25 mouse cellular contexts compared by ENCODE assay signal in the genomic region with DNA sequence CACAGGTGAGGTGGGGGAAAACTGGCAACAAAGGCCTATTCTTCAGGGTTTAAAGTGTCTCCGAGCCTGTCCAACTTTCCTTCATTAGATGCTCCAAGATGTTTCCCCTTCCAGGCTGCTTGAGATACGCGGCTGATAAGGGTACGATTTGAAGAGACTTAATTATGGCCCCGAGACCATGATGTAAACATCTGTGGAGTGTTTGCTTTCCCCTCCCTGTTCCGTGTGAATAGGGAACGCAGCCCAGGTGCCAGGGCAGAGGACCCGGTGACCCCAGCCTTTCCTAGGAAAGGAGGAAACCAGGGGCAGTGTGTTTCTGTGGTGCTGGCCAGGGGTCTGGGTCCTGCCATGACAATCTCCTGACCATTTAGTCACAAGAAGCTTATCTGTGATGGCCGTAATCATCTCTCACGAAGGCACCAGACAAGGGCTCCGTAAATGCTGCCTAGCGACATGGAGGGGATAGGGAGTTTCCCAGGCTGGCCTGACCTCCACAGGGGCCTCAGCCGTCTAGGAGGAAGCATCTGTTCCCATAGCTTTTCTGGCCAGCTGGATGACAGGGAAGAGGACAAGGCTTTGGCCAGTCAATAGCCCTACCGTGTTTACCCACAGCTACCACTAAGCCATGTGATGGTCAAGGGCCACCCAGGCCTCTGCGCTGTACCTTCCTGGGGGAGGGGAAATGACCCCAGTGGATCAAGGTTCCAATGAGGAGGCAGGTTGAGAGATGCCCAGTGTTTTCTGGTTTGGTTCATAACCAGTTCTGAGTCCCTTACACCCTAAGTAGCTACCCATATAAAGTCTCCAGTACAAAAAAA. TPM values are rescaled to one million over a fixed set of nuclear protein-coding genes. Genes with fewer than 3 reads are reported as not detected.
DNase-seq lines count a peak whose midpoint lies in the region; ATAC-seq and TF ChIP-seq lines count a peak whose summit lies in the region.
"Had no signal": no experiment of that assay in that cellular context is flagged by ENCODE, and none has a peak within 500 bp of the region (broad histone marks: within the 10 kb centered on the region; RNA-seq: fewer than 3 reads in every experiment).

No protein-coding gene starts in this region.

- H3K4me1 ChIP-seq in lung, adult 2 months (ENCODE audit: control insufficient read depth, insufficient read depth, low read length) = peaks cover 2% of the 10 kb centered on the region; the same call in 1 of the 2 replicates
- peaks cover 51% of the 10 kb centered on the region for H3K4me1 ChIP-seq in liver, embryonic 13.5 days (replicated peaks)
- H3K4me1 ChIP-seq in stomach, embryonic 15.5 days = peaks cover 7% of the 10 kb centered on the region
- H3K4me1 ChIP-seq: forebrain, embryonic 13.5 days; midbrain, embryonic 13.5 days had no signal

- H3K9ac ChIP-seq in liver, embryonic 13.5 days = no peak overlapping the region
- no peak overlapping the region for H3K9ac ChIP-seq in stomach, embryonic 15.5 days
- H3K9ac ChIP-seq: forebrain, embryonic 13.5 days; heart, embryonic 15.5 days; hindbrain, embryonic 14.5 days; kidney, embryonic 15.5 days; lung, embryonic 14.5 days; midbrain, embryonic 13.5 days; neural tube, embryonic 12.5 days had no signal

- TF ChIP-seq CTCF in lung, adult 2 months (IDR thresholded peaks at IDR 0.05; ENCODE audit: insufficient read depth, low read length) = no peak

- peak overlapping the region; percentile 71 for H3K27ac ChIP-seq in liver, embryonic 13.5 days
- no peak overlapping the region for H3K27ac ChIP-seq in stomach, embryonic 15.5 days
- H3K27ac ChIP-seq: forebrain, embryonic 13.5 days; gastrocnemius, adult 2 months; heart, embryonic 15.5 days; hindbrain, embryonic 14.5 days; kidney, embryonic 15.5 days; midbrain, embryonic 13.5 days; neural tube, embryonic 12.5 days had no signal

- intact Hi-C loops in heart, postnatal 25 days (cut with DNase I) = no loop called here

- DNase-seq in heart, adult 11 months = peak; percentile 93
- DNase-seq in heart, postnatal 25 days (ENCODE audit: low spot score) = no peak
- DNase-seq in lung, postnatal 25 days (ENCODE audit: low spot score) = peak; percentile 59
- DNase-seq in lung, adult 2 months = no peak
- DNase-seq in liver, embryonic 13.5 days = no peak
- DNase-seq in cerebellum, postnatal 14 days = no peak
- no peak for DNase-seq in frontal cortex, postnatal 14 days (ENCODE audit: low spot score in 2 of 2)
- DNase-seq: adrenal gland, adult 8-10 months; cerebellum, adult 2 months; cerebellum, postnatal 36 days; gastrocnemius, adult 2 months; heart, postnatal 4 days; kidney, postnatal 4 days; lung, embryonic 14.5 days; thymus, adult 18-20 months had no signal

- 28% methylated on average over 15 of the region's 15 CpGs for WGBS in lung, adult 2 months
- 48% methylated on average over 15 of the region's 15 CpGs for WGBS in liver, embryonic 13.5 days (ENCODE audit: insufficient replicate concordance)
- WGBS in stomach, embryonic 15.5 days = 31% methylated on average over 15 of the region's 15 CpGs

- H3K27me3 ChIP-seq in liver, embryonic 13.5 days = no peaks in the 10 kb centered on the region
- no peaks in the 10 kb centered on the region for H3K27me3 ChIP-seq in stomach, embryonic 15.5 days (replicated peaks)
- H3K27me3 ChIP-seq: forebrain, embryonic 13.5 days; heart, embryonic 15.5 days; kidney, embryonic 15.5 days; midbrain, embryonic 13.5 days; neural tube, embryonic 12.5 days had no signal

- H3K4me3 ChIP-seq in lung, adult 2 months (replicated peaks; ENCODE audit: extremely low read depth, low read depth, low read length) = no peak overlapping the region
- no peak overlapping the region for H3K4me3 ChIP-seq in liver, embryonic 13.5 days (replicated peaks)
- no peak overlapping the region for H3K4me3 ChIP-seq in stomach, embryonic 15.5 days (replicated peaks)
- H3K4me3 ChIP-seq: forebrain, embryonic 13.5 days; gastrocnemius, adult 2 months; heart, embryonic 15.5 days; kidney, embryonic 15.5 days; midbrain, embryonic 13.5 days; neural tube, embryonic 12.5 days had no signal

- peak; percentile 76 for ATAC-seq in liver, embryonic 13.5 days (ENCODE audit: low read depth)
- peak; percentile 43; the same call in 1 of the 2 replicates for ATAC-seq in stomach, embryonic 15.5 days (ENCODE audit: insufficient read depth, low FRiP score, low read depth)
- ATAC-seq: activated CD4-positive, CD25-positive, alpha-beta regulatory T cell, adult 4 months; forebrain, embryonic 13.5 days; inflammation-experienced regulatory T-cells, adult 6 months; midbrain, embryonic 13.5 days had no signal

- no peaks in the 10 kb centered on the region for H3K9me3 ChIP-seq in liver, embryonic 13.5 days (replicated peaks)
- no peaks in the 10 kb centered on the region for H3K9me3 ChIP-seq in stomach, embryonic 15.5 days
- H3K9me3 ChIP-seq: forebrain, embryonic 13.5 days; heart, embryonic 15.5 days; kidney, embryonic 15.5 days; midbrain, embryonic 13.5 days; neural tube, embryonic 12.5 days had no signal

- TF ChIP-seq POLR2A in lung, adult 2 months (IDR thresholded peaks at IDR 0.05; ENCODE audit: borderline replicate concordance, extremely low read depth, low read depth, low read length) = no peak

- no peak overlapping the region for H3K4me2 ChIP-seq in liver, embryonic 13.5 days
- H3K4me2 ChIP-seq in stomach, embryonic 15.5 days = no peak overlapping the region
- H3K4me2 ChIP-seq: forebrain, embryonic 13.5 days; heart, embryonic 15.5 days; hindbrain, embryonic 14.5 days; kidney, embryonic 15.5 days; lung, embryonic 14.5 days; midbrain, embryonic 13.5 days; neural tube, embryonic 12.5 days had no signal

- H3K36me3 ChIP-seq in liver, embryonic 13.5 days = no peaks in the 10 kb centered on the region
- no peaks in the 10 kb centered on the region for H3K36me3 ChIP-seq in stomach, embryonic 15.5 days
- H3K36me3 ChIP-seq: heart, embryonic 15.5 days; kidney, embryonic 15.5 days; midbrain, embryonic 13.5 days; neural tube, embryonic 12.5 days had no signal

RNA-seq across cellular contexts. Expression of a gene that starts 30.7 kb away (rescaled TPM):
- 1 to 10 TPM; 5.8 to 6.1 TPM for total RNA-seq in heart, postnatal 25 days (2021)
- polyA plus RNA-seq in lung, adult 2 months (2012; rRNA removed) = 148 and 282 TPM in 2 replicates
- 4.3 and 5.3 TPM in 2 replicates for polyA plus RNA-seq in liver, embryonic 13.5 days (2015; fragmentation: Nextera tagmentation; extraction: Ambion mirVana)
- 6.6 and 7.0 TPM in 2 replicates for polyA plus RNA-seq in stomach, embryonic 15.5 days (2015; fragmentation: Nextera tagmentation; extraction: Ambion mirVana)

RNA-seq across cellular contexts. Expression of a gene that starts 36.4 kb away (rescaled TPM):
- total RNA-seq in heart, postnatal 25 days (2021) = under 1 TPM; 0.26 to 0.78 TPM
- 81.4 and 82.4 TPM in 2 replicates for polyA plus RNA-seq in lung, adult 2 months (2012; rRNA removed)
- polyA plus RNA-seq in liver, embryonic 13.5 days (2015; fragmentation: Nextera tagmentation; extraction: Ambion mirVana) = 0.41 and 0.54 TPM in 2 replicates
- 2.4 and 3.3 TPM in 2 replicates for polyA plus RNA-seq in stomach, embryonic 15.5 days (2015; fragmentation: Nextera tagmentation; extraction: Ambion mirVana)
- total RNA-seq: megakaryocyte progenitor cell, adult 5-6 weeks had no signal

Comparison
In these comparisons a context has a peak if more than half of its experiments do, and no peak if none do; other contexts are left out.
1. DNase-seq: peak in heart, adult 11 months (single experiment) and lung, postnatal 25 days (single experiment); none in heart, postnatal 25 days (single experiment), lung, adult 2 months (single experiment), liver, embryonic 13.5 days (single experiment), cerebellum, postnatal 14 days (0 of 2) and frontal cortex, postnatal 14 days (0 of 2).
2. RNA of a gene that starts 30.7 kb away (polyA plus RNA-seq): 148 to 282 TPM in lung, adult 2 months; 6.6 to 7.0 TPM in stomach, embryonic 15.5 days and 4.3 to 5.3 TPM in liver, embryonic 13.5 days; every median in the first group is over 10 times any median in the second.
3. RNA of a gene that starts 36.4 kb away (polyA plus RNA-seq): 81.4 to 82.4 TPM in lung, adult 2 months; 2.4 to 3.3 TPM in stomach, embryonic 15.5 days and 0.41 to 0.54 TPM in liver, embryonic 13.5 days; every median in the first group is over 10 times any median in the second.